Mouse (Mus musculus) left cerebral cortex, postnatal 36 days (tissue): Measurements from ENCODE around the gene Prkar2b. TPM values are rescaled to one million over a fixed set of nuclear protein-coding genes. Genes with fewer than 3 reads are reported as not detected.

Source experiments
- DNase-seq, 2 experiments: peaks; one replicate each; pipeline ENCODE4 v3.0.0; 2021 to 2022; ENCODE audit warnings: low spot score in 2 of 2, mixed read lengths in 1 of 2
- intact Hi-C: fragments of 180-260 bp; cut with DNase I; formaldehyde crosslinking; loops from one replicate; pipeline ENCODE4 v1.15.1; 2025
- total RNA-seq, 2 experiments: library from RNA; stranded (reverse); gene quantifications; 2 replicates each; pipeline ENCODE4 v1.2.3; 2021

Gene Prkar2b
- 10 to 100 TPM; 76.0 to 84.6 TPM for total RNA-seq

DNA sequence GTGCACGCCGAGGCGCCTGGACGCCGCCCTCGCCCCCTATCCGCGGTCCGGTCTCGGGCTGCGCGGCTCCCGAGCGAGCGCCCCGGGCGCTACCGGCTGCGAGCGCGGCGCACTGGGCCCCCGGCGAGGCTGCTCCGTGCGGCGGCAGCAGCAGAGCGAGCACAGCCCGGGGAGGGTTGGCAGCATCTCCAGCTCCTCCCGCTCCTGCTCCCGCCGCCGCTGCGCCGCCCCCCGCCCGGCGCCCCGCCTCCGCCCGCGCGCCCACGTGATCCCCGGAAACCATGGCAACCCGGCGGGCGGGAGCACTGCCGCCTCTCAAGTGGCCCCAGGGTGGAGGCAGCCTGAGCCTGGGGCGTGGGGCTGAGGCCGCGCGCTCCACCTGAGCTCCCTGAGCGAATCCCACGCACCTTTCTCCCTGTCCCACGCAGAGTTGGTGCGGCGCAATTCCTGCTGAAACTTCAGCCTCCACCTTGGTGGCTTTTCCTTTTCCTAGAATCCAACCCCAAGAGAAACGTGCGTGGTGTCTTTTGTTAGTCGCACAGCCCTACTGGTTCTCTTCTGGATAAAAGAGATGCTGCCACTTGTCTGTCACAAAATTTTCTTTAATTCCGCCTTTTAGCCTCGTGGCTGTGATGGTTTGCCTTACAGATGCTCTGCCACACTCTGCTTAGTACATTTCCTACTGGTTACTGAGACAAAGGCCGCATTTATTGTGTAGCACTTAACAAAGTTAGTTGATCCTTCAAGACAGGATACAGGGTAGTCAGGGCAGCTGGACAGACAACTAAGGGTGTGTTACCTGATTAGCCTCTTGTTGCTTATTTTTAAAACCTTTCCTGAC lies at the start of gene Prkar2b:
Prkar2b (minus strand) TSS at position 207 of the 841 bp plus-strand sequence.
- peak; percentile 91 to 96 for DNase-seq
- intact Hi-C loops = loop anchor here (2.0 to 5.0 kb wide), 2 partner anchors 81 to 95 kb away; no protein-coding TSS in a partner anchor

DNA sequence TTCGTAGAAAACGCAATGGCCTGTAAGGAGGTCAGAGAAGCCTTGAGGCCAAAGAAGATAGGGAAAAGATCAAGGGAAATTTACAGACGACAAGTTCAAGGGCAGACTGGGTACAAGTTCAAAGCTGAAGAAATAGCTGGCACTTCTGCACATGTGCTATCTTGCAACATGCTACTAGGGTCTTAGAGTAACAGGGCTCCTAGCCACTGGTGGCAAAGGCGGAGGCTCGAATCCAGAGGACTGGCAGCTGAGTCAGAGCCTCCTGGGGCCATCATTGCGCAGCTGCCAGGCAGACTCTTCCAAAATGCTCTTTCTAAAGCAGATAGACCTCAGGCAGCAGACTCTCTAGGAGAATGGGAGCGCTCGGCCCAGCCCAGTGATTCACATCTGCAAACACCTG lies 48.1 kb upstream of the Prkar2b start:
- no peak for DNase-seq
- intact Hi-C loops = no loop called here

DNA sequence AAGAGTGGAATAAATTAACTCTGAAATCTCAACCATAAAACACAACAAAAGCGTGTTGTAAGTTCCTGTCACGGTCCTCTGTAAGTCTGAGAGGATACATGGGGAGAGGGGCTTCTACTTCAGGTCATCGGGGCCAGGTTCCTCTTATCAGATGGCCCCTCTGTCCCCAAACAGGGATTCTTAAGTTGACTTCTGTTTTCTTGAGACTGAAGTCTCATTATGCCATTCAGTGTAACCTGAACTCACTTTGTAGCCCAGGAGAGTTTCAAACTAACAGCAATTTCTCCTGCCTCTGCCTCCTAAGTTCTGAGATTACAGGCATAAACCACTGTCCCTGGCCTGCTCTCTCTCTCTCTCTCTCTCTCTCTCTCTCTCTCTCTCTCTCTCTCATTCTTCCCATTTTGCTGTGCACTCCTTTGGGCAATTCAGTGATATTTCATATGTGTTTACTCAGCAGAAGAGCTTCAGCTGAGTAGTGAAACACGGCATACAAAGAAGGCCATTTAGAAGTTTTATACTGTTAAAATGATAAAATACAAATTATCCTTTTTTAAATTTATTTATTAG lies 43.9 kb upstream of the Prkar2b start:
- intact Hi-C loops = no loop called here
- DNase-seq = no peak

DNA sequence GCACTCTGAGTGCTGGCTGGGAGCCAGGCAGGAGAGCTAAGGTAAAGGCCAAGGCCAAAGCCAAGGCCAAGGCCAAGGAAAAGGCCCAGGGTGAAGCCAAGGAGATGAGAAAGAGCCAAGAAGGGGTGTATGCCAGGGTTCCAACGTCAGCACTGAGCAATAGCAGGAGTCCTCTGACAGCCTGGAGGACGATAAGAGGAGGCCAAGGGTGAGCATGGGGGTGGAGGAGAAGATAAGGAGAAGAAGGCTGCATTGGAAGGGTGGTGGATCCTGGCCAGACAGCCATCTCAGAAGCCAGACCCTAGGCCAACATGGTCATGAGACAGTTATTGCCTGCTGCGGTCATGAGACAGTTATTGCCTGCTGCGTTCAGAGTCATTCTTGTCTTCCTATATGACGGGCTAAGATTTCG lies 43.4 kb upstream of the Prkar2b start:
- intact Hi-C loops = no loop called here
- no peak for DNase-seq

DNA sequence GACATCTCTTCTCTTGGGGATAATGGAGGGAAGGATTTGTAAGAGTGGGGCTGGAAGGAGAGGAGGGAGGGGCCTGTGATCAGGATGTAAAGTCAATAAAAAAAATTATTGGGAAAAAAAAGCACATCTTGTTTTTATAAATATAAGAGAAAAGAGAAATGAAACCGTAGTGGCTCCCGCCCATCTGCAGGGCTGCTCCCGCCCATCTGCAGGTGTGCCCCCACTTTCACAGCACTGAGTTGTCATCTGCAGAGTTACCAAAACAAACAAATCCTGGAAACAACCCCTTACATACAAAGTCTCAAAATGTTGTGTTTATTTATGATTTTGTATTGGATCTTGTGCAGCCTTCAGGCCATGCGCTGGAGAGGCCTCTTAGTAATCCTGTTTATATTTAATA lies 40.2 kb upstream of the Prkar2b start:
- DNase-seq = no peak
- intact Hi-C loops = no loop called here

DNA sequence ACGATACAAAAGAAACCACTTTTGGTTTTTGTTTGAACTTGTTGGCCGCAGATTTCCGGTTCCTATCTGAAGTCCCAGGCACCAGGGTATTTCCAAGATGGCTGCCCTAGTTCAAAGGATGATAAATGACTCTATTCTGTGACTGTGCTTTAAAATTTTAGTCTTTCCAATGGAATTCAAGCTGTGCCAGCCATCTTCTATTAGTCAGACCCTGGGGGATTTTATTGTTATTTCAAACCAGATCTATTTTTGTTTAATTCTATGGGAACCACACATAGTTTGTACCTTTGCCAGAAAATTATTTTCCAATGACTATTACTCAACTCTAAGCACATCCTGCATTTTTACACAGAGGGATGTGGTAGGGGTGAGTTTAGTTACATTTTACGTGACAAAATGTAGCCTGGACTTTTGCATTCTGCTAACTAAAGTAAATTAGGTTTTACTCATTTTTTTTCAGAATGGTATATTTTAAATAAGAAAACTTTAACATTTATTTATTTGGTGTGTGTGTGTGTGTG lies 38.6 kb upstream of the Prkar2b start:
- no peak for DNase-seq
- intact Hi-C loops = no loop called here

DNA sequence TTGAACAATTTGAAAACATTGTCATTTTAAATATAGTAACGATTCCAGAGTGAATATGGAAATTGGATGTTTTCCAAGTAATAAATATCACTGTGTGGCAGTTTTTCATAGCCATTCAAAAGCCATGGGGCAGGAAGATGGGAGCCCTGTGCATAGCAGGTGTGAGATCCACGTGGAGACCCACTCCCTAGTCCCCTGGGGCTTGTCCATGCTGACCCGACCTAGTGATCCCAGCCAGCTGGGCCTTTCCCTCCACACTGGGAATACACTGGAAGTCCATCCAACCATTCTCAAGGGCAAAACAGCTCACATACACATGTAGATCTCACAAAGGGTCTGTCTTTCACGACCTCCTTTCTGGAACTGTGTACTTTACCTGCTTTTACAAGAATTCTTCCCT lies 37.5 kb upstream of the Prkar2b start:
- DNase-seq = no peak
- intact Hi-C loops = no loop called here

DNA sequence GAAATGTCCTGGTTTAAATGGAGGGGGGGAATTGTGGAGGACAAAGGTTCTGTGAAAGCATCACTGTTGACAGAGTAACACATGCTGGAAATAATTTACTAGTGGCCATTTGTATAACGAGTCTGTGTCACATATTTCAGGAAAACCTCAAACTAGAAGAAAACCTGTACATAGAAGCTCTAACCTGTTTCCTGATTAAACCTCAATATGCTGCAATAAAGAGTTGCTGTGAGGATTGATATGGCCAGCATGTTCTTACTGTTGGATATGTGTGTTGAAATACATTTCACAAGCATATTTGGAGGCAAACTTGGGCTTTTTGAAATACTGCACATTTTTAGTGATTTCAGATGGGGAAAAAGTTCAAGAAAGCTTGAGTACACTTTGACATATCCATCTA lies 36.0 kb upstream of the Prkar2b start:
- intact Hi-C loops = no loop called here
- DNase-seq = no peak

DNA sequence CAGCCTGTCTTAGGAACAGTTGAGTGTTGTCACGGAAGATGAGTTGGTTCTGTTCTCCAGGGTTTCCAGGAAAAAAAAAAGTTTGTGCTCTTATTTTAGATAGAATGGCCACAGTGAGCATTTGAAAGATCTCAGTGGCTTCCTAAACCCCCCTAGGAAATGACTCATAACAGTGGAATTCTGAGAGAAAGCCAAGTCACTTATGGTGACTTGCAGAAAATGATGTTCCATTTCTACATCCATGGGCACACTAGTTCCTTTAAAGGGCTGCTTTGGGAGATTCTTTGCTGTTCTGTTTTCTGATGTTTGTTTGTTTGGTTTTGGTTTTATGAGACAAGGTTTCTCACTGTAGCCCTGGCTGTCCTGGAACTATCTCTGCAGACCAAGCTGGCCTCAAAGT lies 34.1 kb upstream of the Prkar2b start:
- intact Hi-C loops = no loop called here
- no peak for DNase-seq

DNA sequence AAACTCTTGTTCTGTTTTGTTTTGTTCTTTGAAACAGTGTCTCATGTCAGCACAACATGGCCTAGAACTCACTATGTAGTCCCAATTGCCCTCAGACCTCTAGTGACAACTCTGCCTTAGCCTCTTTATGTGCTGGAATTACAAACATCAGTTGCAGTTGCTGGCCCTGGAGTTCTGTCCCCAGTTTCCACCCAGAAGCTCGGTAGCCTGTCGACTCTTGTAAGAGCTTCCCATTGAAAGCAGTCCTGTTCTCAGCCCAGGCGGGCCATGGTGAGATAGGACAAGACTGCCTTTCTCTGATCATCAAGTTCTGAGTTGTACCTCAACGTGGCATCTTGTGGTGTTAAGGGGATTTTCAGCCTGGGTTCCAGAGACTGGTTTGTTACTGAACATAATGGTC lies 31.4 kb upstream of the Prkar2b start:
- DNase-seq = no peak
- intact Hi-C loops = no loop called here

DNA sequence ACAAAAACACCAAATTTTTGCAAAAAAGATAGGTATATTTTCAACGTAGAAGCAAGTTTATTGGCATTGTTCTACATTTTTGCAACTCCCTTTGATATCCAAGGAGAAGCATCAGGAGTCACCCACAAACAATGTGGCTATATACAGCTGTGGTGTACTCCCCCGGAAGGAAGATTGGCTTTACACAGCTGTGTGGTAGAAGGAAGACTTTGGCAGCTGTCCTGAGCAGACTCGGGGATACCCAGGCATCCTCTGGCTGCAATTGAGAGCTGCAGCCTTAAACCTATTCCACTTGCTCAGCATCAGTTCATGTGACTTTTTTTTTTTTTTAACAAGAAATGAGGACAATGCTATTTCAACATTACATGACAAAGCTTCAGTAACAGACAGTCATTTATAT lies 27.5 kb upstream of the Prkar2b start:
- no peak for DNase-seq
- intact Hi-C loops = no loop called here

DNA sequence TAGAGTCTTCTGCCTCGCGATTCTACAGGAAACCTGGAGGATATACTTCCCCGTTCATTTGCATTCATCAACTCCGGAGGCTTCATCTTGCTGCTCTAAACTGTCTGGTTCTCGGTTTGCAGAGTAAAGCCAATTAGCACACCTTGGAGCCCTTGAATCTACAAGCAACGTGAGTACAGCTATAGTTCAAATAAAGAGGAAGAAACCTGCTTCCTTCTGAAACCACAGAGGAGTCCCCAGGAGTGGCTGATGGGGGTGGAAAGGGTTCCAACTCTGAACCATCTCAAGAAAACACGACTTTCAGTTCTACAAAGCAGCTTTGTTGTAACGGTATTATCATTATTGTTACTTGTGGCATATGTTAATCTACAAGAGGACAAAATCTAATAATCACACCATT lies 26.2 kb upstream of the Prkar2b start:
- intact Hi-C loops = no loop called here
- DNase-seq = no peak

DNA sequence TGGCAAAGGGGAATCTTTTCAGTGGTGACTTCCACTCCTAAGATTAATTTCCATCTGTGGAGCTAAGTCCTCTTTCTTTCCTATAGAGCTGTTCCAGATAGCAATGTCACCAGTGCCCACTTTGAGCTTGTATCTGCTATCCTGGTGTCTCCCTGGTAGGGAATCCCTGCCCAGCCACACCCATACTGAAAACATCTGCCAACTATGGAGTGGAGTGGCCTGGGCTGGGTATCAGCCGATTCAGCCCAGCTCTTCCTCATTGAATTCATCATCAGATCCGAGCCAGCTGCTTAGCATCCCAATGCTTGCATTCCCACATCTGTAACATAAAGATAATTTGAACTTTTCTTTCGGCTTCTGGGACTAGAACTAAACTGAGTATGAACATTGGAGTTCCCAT lies 25.8 kb upstream of the Prkar2b start:
- intact Hi-C loops = no loop called here

DNA sequence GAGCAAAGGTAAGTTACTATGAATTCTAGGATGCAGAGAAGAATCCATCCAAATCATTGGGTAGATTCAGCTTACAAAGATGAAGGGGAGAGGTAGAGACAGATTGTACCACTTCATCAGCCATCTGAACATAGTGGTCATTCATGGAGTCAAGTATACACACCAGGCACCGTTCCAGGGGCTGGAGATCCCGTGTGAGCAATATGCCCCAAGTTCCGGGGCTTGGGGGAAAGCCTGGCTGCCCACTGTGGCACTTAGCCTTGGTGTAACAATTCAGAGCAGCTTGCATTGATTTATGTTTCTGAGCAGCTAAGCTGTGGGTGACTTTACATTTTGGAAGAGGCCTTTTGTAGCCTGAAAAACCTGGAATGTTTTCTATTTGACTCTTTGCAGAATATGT lies 24.8 kb upstream of the Prkar2b start:
- intact Hi-C loops = no loop called here
- DNase-seq = no peak

More for the DNA sequence above, 25.8 kb upstream of the Prkar2b start:
- DNase-seq = no peak

DNA sequence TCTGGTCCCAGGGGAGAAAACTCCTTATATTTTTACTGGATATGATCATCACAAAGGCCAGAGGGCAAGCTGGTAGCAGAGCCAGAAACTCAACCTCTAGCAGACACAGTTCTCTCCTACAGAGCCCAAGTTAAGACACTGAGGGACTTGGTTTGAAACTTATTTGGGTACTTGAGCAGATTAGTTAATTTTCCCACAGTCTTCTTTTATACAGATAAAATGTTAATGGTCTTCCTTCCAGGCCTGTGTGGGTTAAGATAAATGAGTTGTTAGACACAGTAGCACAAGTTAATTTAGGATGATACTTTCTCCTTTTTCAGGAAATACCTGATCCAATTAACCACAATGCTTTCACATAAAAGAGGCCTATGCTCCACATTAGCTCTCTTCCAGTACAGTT lies 24.1 kb upstream of the Prkar2b start:
- intact Hi-C loops = no loop called here
- no peak for DNase-seq

DNA sequence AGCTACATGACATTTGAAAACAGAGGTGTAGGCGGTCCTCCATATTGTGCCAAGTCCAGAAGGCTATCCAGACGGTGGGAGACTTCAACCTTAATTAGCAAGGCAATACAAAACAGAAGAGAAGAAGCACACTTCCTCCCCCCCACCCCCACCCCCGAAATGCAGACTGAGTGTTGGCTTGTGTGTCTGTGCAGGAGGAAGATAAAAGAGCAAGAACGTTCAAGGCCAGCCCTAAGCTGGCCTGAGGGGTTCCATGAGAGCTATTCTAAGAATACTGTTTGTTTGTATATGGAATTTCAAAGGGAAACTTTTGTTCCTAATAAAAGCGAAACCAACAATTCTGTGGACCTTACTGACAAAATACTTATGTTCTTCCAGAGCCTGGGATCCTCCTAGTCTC lies 23.5 kb upstream of the Prkar2b start:
- DNase-seq = no peak
- intact Hi-C loops = no loop called here

DNA sequence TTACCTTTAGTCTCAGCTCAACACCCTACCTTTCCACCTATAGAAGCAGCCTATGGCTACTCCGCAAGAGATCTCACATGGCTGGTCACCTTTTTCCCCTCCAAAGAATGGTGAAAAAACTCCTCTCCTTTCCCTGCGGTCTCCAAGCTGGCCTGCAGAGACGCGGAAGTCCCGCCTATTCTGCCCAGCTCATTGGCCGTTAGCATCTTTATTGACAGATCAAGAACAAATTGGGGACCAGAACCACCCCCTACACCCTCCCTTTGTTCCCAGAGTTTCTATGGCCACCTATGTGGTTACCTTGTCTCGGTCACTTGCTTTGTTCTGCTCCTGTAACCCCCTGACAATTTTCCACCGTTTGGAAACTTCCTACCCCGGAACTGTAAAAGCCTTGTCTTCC lies 19.6 kb upstream of the Prkar2b start:
- DNase-seq = no peak
- intact Hi-C loops = no loop called here

DNA sequence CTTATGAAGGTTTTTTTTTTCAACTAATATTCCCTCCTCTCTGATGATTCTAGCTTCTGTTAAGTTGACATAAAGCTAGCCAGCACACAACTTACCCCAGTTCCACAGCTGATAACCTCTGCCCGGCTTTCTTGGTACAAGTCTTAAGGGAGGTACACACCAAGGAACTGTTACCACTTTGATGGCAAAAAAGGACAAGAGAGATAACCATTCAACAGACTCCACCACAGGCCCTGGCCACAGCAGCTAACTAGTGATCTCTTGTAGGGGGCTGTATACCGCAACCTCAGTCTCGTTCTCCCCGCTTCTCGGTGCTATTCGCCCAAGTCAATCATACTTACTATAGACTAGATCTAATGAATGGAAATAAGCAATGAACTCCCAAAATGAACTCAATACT lies 16.3 kb upstream of the Prkar2b start:
- intact Hi-C loops = no loop called here
- no peak for DNase-seq

DNA sequence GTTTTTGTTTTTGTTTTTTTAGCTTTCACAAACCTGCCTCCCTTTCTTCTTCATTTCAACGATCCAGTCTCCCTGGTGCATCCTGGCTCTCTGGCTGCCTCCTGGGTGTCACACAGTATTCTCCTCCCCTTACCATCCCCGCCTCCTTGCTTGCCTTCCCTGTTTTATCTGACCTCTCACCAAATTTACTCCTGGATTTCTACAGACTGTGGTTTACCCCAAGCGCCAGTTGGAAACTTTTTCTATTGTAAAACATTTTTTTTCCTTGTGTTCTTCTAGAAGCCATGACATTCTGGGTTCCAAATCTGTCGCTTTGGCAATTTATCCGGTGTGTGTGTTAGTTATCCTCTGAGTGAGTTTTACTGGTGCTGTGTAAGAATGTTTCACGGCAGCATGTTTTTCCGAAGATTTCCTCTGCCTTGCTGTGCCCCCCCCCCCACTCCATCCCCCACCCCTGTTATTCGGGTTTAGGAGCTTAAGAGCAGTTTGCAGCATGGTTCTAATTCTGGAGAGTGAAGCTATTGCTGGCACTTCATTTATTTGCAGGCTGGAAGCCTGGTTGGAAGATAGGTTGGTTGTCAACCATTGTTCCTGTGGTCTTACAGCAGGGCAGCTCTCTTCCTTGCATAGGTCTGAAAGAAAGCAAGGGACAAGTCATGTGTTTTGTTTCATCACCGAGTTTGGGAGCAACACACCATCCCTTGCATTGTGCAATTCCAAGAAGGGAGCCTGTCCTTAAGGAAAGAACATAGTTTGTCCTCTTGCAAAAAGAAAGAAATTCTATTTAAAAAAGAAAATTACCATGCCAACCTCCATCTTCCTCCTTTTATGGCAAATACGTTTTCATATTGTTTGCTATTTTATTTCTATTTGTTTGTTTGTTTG lies 15.0 kb upstream of the Prkar2b start:
- intact Hi-C loops = no loop called here
- DNase-seq = no peak

DNA sequence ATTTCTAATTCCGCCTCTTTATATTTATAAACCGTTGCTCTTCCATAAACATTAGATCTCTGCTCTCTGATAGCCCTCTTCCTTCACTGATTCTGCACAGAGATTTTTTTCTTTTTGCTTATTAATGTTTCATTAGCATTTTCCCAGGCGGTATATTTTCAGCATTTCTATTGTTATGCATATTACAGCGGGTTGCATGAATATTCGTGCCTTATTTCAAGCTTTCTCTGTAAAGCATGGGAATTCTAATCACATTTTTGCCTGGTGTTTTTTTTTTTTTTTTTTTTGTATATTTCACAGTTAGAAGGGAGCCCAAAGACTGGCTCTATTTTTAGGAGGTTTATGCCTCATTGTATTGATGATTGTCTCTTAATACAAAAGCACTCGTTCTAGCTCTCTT lies 13.2 kb upstream of the Prkar2b start:
- intact Hi-C loops = no loop called here

More for the DNA sequence above, 13.2 kb upstream of the Prkar2b start:
- DNase-seq = no peak
